Mouse (Mus musculus) skeletal muscle tissue, adult 2 months (tissue): ENCODE data around the gene Aars.
"Not testable (repeated sequence)": the region's sequence is repeated elsewhere in the genome, so short reads cannot be mapped to it uniquely, and the experiment has no call there.

Experiments
- DNase-seq: peaks from one replicate; pipeline ENCODE4 v3.0.0-alpha.2; 2012; ENCODE audit warnings: low read depth, low spot score

Aars gene

GRCm38 (mm10) chr8:111053827-111054518 is 21.0 kb downstream of the Aars start:
- no peak for DNase-seq

- no peak for DNase-seq
Observed at GRCm38 (mm10) chr8:111055031-111055634, 22.2 kb downstream of the Aars start.

- no peak for DNase-seq
Observed at GRCm38 (mm10) chr8:111055661-111056060, 22.7 kb downstream of the Aars start.

- DNase-seq, result peak; percentile 87
Observed at GRCm38 (mm10) chr8:111056158-111056663, 23.3 kb downstream of the Aars start, which contains the start of gene Exosc6. Gene Exosc6, plus strand, starts transcription at chr8:111056339.

GRCm38 (mm10) chr8:111056691-111057293 is 23.8 kb downstream of the Aars start:
- DNase-seq, result no peak

GRCm38 (mm10) chr8:111058946-111059572 is 26.1 kb downstream of the Aars start:
- DNase-seq, result no peak

- DNase-seq, result no peak
Observed at GRCm38 (mm10) chr8:111061688-111062071, 28.7 kb downstream of the Aars start.

- peak; percentile 78 for DNase-seq
Observed at GRCm38 (mm10) chr8:111062072-111062757, 29.3 kb downstream of the Aars start.

GRCm38 (mm10) chr8:111062893-111063292 is 29.9 kb downstream of the Aars start:
- no peak for DNase-seq

GRCm38 (mm10) chr8:111066308-111066707 is 33.4 kb downstream of the Aars start:
- DNase-seq, result no peak

GRCm38 (mm10) chr8:111067439-111067838 is 34.5 kb downstream of the Aars start:
- no peak for DNase-seq

- not testable (repeated sequence) for DNase-seq
Observed at GRCm38 (mm10) chr8:111068660-111069059, 35.7 kb downstream of the Aars start.

GRCm38 (mm10) chr8:111075926-111076325 is 43.0 kb downstream of the Aars start:
- no peak for DNase-seq

- DNase-seq, result no peak
Observed at GRCm38 (mm10) chr8:111079461-111079860, 46.5 kb downstream of the Aars start.

GRCm38 (mm10) chr8:111079861-111080271 is 46.9 kb downstream of the Aars start:
- no peak for DNase-seq

GRCm38 (mm10) chr8:111081580-111082258 is 48.8 kb downstream of the Aars start:
- DNase-seq, result no peak

- not testable (repeated sequence) for DNase-seq
Observed at GRCm38 (mm10) chr8:111083936-111084335, 51.0 kb downstream of the Aars start.

- peak; percentile 67 for DNase-seq
Observed at GRCm38 (mm10) chr8:111090126-111090525, 57.2 kb downstream of the Aars start.

GRCm38 (mm10) chr8:111091706-111092105 is 58.8 kb downstream of the Aars start:
- DNase-seq, result peak; percentile 66

- DNase-seq, result not testable (repeated sequence)
Observed at GRCm38 (mm10) chr8:111092326-111092725, 59.4 kb downstream of the Aars start, which contains the start of gene Clec18a. Gene Clec18a, minus strand, starts transcription at chr8:111092426.
